ENCODE assay signal across 22 mouse cellular contexts in the genomic region with DNA sequence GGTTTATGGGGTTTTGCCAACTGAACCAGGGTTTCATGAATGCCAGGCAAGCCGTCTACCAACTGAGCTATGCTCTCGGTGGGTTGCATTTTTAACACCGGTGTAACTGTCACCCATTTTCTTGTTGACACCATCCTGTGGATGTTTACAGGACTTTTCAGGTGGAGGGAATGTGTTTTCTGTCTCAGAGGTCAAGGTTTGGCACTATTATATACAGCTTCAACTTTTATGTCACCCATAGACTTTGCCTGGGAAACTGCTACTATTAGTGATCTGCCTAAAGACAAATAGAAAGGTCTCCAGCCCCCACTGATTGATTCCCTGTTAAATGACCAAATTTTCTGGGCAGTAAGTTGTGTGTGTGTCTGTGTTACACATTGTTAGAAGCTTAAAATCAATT. TPM values are rescaled to one million over a fixed set of nuclear protein-coding genes. Genes with fewer than 3 reads are reported as not detected.
DNase-seq lines count a peak whose midpoint lies in the region; ATAC-seq and TF ChIP-seq lines count a peak whose summit lies in the region.
"Had no signal": no experiment of that assay in that cellular context is flagged by ENCODE, and none has a peak within 500 bp of the region (broad histone marks: within the 10 kb centered on the region; RNA-seq: fewer than 3 reads in every experiment).

No protein-coding gene starts in this region.

- H3K4me3 ChIP-seq in hindbrain, embryonic 15.5 days, result no peak overlapping the region
- no peak overlapping the region for H3K4me3 ChIP-seq in hindbrain, embryonic 13.5 days
- no peak overlapping the region for H3K4me3 ChIP-seq in lung, embryonic 14.5 days (ENCODE audit: low read depth, low read length)
- no peak overlapping the region for H3K4me3 ChIP-seq in liver, embryonic 12.5 days
- no peak overlapping the region; the same call in 1 of the 2 replicates for H3K4me3 ChIP-seq in liver, embryonic 16.5 days (ENCODE audit: low read depth, low read length)
- H3K4me3 ChIP-seq: erythroblast, embryonic 14.5 days; forebrain, embryonic 12.5 days; heart, embryonic 13.5 days; intestine, embryonic 15.5 days; limb, embryonic 13.5 days had no signal

- H3K9ac ChIP-seq in hindbrain, embryonic 15.5 days, result no peak overlapping the region
- H3K9ac ChIP-seq in hindbrain, embryonic 13.5 days, result no peak overlapping the region
- no peak overlapping the region for H3K9ac ChIP-seq in lung, embryonic 14.5 days
- H3K9ac ChIP-seq in liver, embryonic 12.5 days, result no peak overlapping the region
- H3K9ac ChIP-seq in liver, embryonic 16.5 days (ENCODE audit: low read depth, low read length), result no peak overlapping the region
- H3K9ac ChIP-seq: forebrain, embryonic 12.5 days; heart, embryonic 13.5 days; intestine, embryonic 15.5 days; limb, embryonic 13.5 days had no signal

- no peak overlapping the region for H3K27ac ChIP-seq in hindbrain, embryonic 15.5 days (replicated peaks)
- H3K27ac ChIP-seq in hindbrain, embryonic 13.5 days, result no peak overlapping the region
- no peak overlapping the region for H3K27ac ChIP-seq in lung, embryonic 14.5 days (ENCODE audit: low read depth)
- H3K27ac ChIP-seq in liver, embryonic 12.5 days, result no peak overlapping the region
- H3K27ac ChIP-seq in liver, embryonic 16.5 days (ENCODE audit: low read length), result no peak overlapping the region
- H3K27ac ChIP-seq: forebrain, embryonic 12.5 days; heart, embryonic 13.5 days; intestine, embryonic 15.5 days; limb, embryonic 13.5 days; macrophage had no signal

- DNase-seq in lung, embryonic 14.5 days, result no peak
- DNase-seq in lung, postnatal 36 days, result no peak
- DNase-seq in spleen, postnatal 10 days (ENCODE audit: low spot score in 2 of 2), result no peak
- no peak for DNase-seq in right cerebral cortex, adult 2 months (ENCODE audit: low spot score in 2 of 2)
- DNase-seq: adrenal gland, adult 2 months; cerebellum, adult 11 months; cerebellum, adult 9-11 months; heart, adult 18-20 months; kidney, adult 9 months; kidney, postnatal 14 days; layer of hippocampus, postnatal 36 days; thymus, postnatal 14 days had no signal

- peaks cover 33% of the 10 kb centered on the region for H3K4me1 ChIP-seq in hindbrain, embryonic 15.5 days (replicated peaks)
- peaks cover 22% of the 10 kb centered on the region for H3K4me1 ChIP-seq in hindbrain, embryonic 13.5 days (replicated peaks)
- H3K4me1 ChIP-seq in lung, embryonic 14.5 days (ENCODE audit: insufficient read depth), result peaks cover 23% of the 10 kb centered on the region
- H3K4me1 ChIP-seq in liver, embryonic 12.5 days, result peaks cover 4% of the 10 kb centered on the region; the same call in 1 of the 2 replicates
- H3K4me1 ChIP-seq in liver, embryonic 16.5 days (ENCODE audit: control insufficient read depth, low read depth, low read length), result no peaks in the 10 kb centered on the region; the same call in 1 of the 2 replicates

- H3K27me3 ChIP-seq in hindbrain, embryonic 15.5 days, result peaks cover 3% of the 10 kb centered on the region; the same call in 1 of the 2 replicates
- H3K27me3 ChIP-seq in hindbrain, embryonic 13.5 days, result peaks cover 34% of the 10 kb centered on the region
- no peaks in the 10 kb centered on the region; the same call in 1 of the 2 replicates for H3K27me3 ChIP-seq in lung, embryonic 14.5 days (ENCODE audit: insufficient read depth, low read length)
- peaks cover 48% of the 10 kb centered on the region for H3K27me3 ChIP-seq in liver, embryonic 12.5 days (replicated peaks)
- peaks cover 25% of the 10 kb centered on the region for H3K27me3 ChIP-seq in liver, embryonic 16.5 days (ENCODE audit: control insufficient read depth, insufficient read depth, low read depth, low read length)
- H3K27me3 ChIP-seq: intestine, embryonic 15.5 days had no signal

- no peaks in the 10 kb centered on the region for H3K9me3 ChIP-seq in hindbrain, embryonic 15.5 days
- no peaks in the 10 kb centered on the region for H3K9me3 ChIP-seq in hindbrain, embryonic 13.5 days
- no peaks in the 10 kb centered on the region for H3K9me3 ChIP-seq in lung, embryonic 14.5 days (ENCODE audit: low read depth, low read length)
- no peaks in the 10 kb centered on the region for H3K9me3 ChIP-seq in liver, embryonic 12.5 days (replicated peaks)
- H3K9me3 ChIP-seq in liver, embryonic 16.5 days (replicated peaks; ENCODE audit: control insufficient read depth, low read length), result no peaks in the 10 kb centered on the region
- H3K9me3 ChIP-seq: forebrain, embryonic 12.5 days; heart, embryonic 13.5 days; intestine, embryonic 15.5 days; limb, embryonic 13.5 days had no signal

- peak overlapping the region; percentile 94; the same call in 1 of the 2 replicates for H3K4me2 ChIP-seq in hindbrain, embryonic 15.5 days
- no peak overlapping the region for H3K4me2 ChIP-seq in hindbrain, embryonic 13.5 days
- peak overlapping the region; percentile 15; the same call in 1 of the 2 replicates for H3K4me2 ChIP-seq in lung, embryonic 14.5 days
- H3K4me2 ChIP-seq in liver, embryonic 12.5 days, result peak overlapping the region; percentile 25
- H3K4me2 ChIP-seq in liver, embryonic 16.5 days (ENCODE audit: low read depth, low read length), result peak overlapping the region; percentile 41
- H3K4me2 ChIP-seq: forebrain, embryonic 12.5 days; heart, embryonic 13.5 days; intestine, embryonic 15.5 days; limb, embryonic 13.5 days had no signal

- TF ChIP-seq CTCF in lung, embryonic 14.5 days (IDR thresholded peaks at IDR 0.05; ENCODE audit: low read depth), result no peak

- no peak for ATAC-seq in hindbrain, embryonic 15.5 days (ENCODE audit: low FRiP score, low read depth)
- ATAC-seq in hindbrain, embryonic 13.5 days (ENCODE audit: low FRiP score), result no peak
- no peak for ATAC-seq in lung, embryonic 14.5 days (ENCODE audit: insufficient read depth)
- no peak for ATAC-seq in liver, embryonic 12.5 days
- no peak for ATAC-seq in liver, embryonic 16.5 days (ENCODE audit: low read depth)
- ATAC-seq: intestine, embryonic 15.5 days had no signal

- WGBS in hindbrain, embryonic 15.5 days, result 75% methylated on average over 3 of the region's 3 CpGs
- WGBS in hindbrain, embryonic 13.5 days, result 88% methylated on average over 3 of the region's 3 CpGs
- WGBS in lung, embryonic 14.5 days, result 84% methylated on average over 3 of the region's 3 CpGs
- 80% methylated on average over 3 of the region's 3 CpGs for WGBS in liver, embryonic 12.5 days (ENCODE audit: insufficient replicate concordance)
- whole genome bisulfite sequencing in liver, embryonic 16.5 days (ENCODE audit: insufficient replicate concordance), result 61% methylated on average over 3 of the region's 3 CpGs

- H3K36me3 ChIP-seq in hindbrain, embryonic 15.5 days, result no peaks in the 10 kb centered on the region
- H3K36me3 ChIP-seq in hindbrain, embryonic 13.5 days, result no peaks in the 10 kb centered on the region
- no peaks in the 10 kb centered on the region for H3K36me3 ChIP-seq in lung, embryonic 14.5 days (ENCODE audit: insufficient read depth)
- H3K36me3 ChIP-seq in liver, embryonic 12.5 days, result no peaks in the 10 kb centered on the region
- H3K36me3 ChIP-seq in liver, embryonic 16.5 days (ENCODE audit: control insufficient read depth, insufficient read depth), result no peaks in the 10 kb centered on the region
- H3K36me3 ChIP-seq: forebrain, embryonic 12.5 days; heart, embryonic 13.5 days; intestine, embryonic 15.5 days; limb, embryonic 13.5 days had no signal

RNA-seq across cellular contexts. Expression of a gene that starts 2.7 kb away (rescaled TPM):
- polyA plus RNA-seq in hindbrain, embryonic 15.5 days (2015; fragmentation: Nextera tagmentation; extraction: Ambion mirVana), result 5.2 and 5.5 TPM in 2 replicates
- 2.4 and 4.0 TPM in 2 replicates for polyA plus RNA-seq in hindbrain, embryonic 13.5 days (2015; fragmentation: Nextera tagmentation; extraction: Ambion mirVana)
- 3.0 and 3.5 TPM in 2 replicates for polyA plus RNA-seq in lung, embryonic 14.5 days (2014; fragmentation: Nextera tagmentation; extraction: Ambion mirVana)
- 4.7 and 4.9 TPM in 2 replicates for polyA plus RNA-seq in liver, embryonic 12.5 days (2016; fragmentation: Nextera tagmentation; extraction: Ambion mirVana)
- polyA plus RNA-seq in liver, embryonic 16.5 days (2015; fragmentation: Nextera tagmentation; extraction: Ambion mirVana), result 7.7 and 10.3 TPM in 2 replicates
- polyA plus RNA-seq: erythroblast, embryonic 14.5 days; macrophage had no signal
